11 mouse cellular contexts compared by ENCODE assay signal in the genomic region with DNA sequence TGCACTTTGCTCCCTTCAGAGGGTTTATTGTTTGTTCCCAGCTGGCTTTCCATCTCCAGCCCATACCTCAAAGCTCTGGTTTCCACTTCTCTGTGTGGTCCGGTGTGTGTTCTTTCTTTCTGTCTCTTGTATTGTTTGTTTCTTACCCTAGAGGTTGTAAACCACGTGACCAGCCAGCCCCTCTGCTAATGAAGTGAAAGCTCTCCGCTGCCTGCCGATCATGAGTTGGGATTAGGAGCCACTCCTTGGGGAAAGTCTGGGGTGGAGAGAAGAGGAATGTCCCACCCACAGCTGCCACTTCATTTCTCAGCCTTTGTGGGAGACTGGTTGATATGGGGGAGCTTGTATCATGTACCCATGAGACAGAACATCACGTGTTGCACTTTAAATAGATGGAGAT. TPM values are rescaled to one million over a fixed set of nuclear protein-coding genes. Genes with fewer than 3 reads are reported as not detected.
DNase-seq lines count a peak whose midpoint lies in the region; ATAC-seq and TF ChIP-seq lines count a peak whose summit lies in the region.
"Had no signal": no experiment of that assay in that cellular context is flagged by ENCODE, and none has a peak within 500 bp of the region (broad histone marks: within the 10 kb centered on the region; RNA-seq: fewer than 3 reads in every experiment).

No protein-coding gene starts in this region.

- no peak for TF ChIP-seq CTCF in spleen, adult 2 months (IDR thresholded peaks at IDR 0.05; ENCODE audit: extremely low read depth, insufficient read depth, insufficient read length, insufficient replicate concordance)

- H3K4me1 ChIP-seq in forebrain, embryonic 12.5 days: peaks cover 40% of the 10 kb centered on the region
- H3K4me1 ChIP-seq in forebrain, embryonic 15.5 days: peaks cover 27% of the 10 kb centered on the region
- H3K4me1 ChIP-seq in spleen, adult 2 months (ENCODE audit: control insufficient read depth, insufficient read depth, insufficient read length): peaks cover 24% of the 10 kb centered on the region; the same call in 1 of the 2 replicates
- H3K4me1 ChIP-seq in liver, embryonic 12.5 days: peaks cover 46% of the 10 kb centered on the region

- H3K27me3 ChIP-seq in forebrain, embryonic 12.5 days: peaks cover 3% of the 10 kb centered on the region; the same call in 1 of the 2 replicates
- H3K27me3 ChIP-seq in forebrain, embryonic 15.5 days: no peaks in the 10 kb centered on the region
- H3K27me3 ChIP-seq in spleen, adult 2 months (ENCODE audit: control insufficient read depth, insufficient read depth, low read length): no peaks in the 10 kb centered on the region
- no peaks in the 10 kb centered on the region for H3K27me3 ChIP-seq in liver, embryonic 12.5 days (replicated peaks)
- H3K27me3 ChIP-seq: hindbrain, embryonic 15.5 days; liver, embryonic 13.5 days had no signal

- no peak for DNase-seq in spleen, adult 2 months (ENCODE audit: low read depth in 1 of 2, low spot score in 2 of 2)
- DNase-seq in spleen, postnatal 4 days (ENCODE audit: low spot score in 2 of 2): no peak
- DNase-seq in thymus, postnatal 4 days: peak; percentile 51
- DNase-seq in frontal cortex, postnatal 36 days (ENCODE audit: low spot score in 2 of 2): no peak
- no peak for DNase-seq in layer of hippocampus, adult 11-12 months (ENCODE audit: low spot score)
- DNase-seq: liver, embryonic 13.5 days; spleen, adult 18-20 months had no signal

- whole genome bisulfite sequencing in forebrain, embryonic 12.5 days: 14% methylated on average over 5 of the region's 5 CpGs
- 9% methylated on average over 5 of the region's 5 CpGs for WGBS in forebrain, embryonic 15.5 days
- WGBS in spleen, adult 2 months: 59% methylated on average over 5 of the region's 5 CpGs
- 40% methylated on average over 5 of the region's 5 CpGs for WGBS in liver, embryonic 12.5 days (ENCODE audit: insufficient replicate concordance)

- H3K9ac ChIP-seq in forebrain, embryonic 12.5 days: no peak overlapping the region
- H3K9ac ChIP-seq in forebrain, embryonic 15.5 days (replicated peaks): no peak overlapping the region
- H3K9ac ChIP-seq in liver, embryonic 12.5 days: no peak overlapping the region
- H3K9ac ChIP-seq: hindbrain, embryonic 15.5 days; liver, embryonic 13.5 days had no signal

- no peak for TF ChIP-seq POLR2A in spleen, adult 2 months (IDR thresholded peaks at IDR 0.05; ENCODE audit: low read depth, low read length)

- no peak for ATAC-seq in forebrain, embryonic 12.5 days (ENCODE audit: low FRiP score)
- no peak for ATAC-seq in forebrain, embryonic 15.5 days (replicated peaks)
- ATAC-seq in liver, embryonic 12.5 days: no peak

- no peaks in the 10 kb centered on the region for H3K9me3 ChIP-seq in forebrain, embryonic 12.5 days
- H3K9me3 ChIP-seq in forebrain, embryonic 15.5 days: no peaks in the 10 kb centered on the region
- H3K9me3 ChIP-seq in liver, embryonic 12.5 days (replicated peaks): no peaks in the 10 kb centered on the region
- H3K9me3 ChIP-seq: hindbrain, embryonic 15.5 days; liver, embryonic 13.5 days had no signal

- no peak overlapping the region for H3K4me3 ChIP-seq in forebrain, embryonic 12.5 days (replicated peaks)
- no peak overlapping the region for H3K4me3 ChIP-seq in forebrain, embryonic 15.5 days
- H3K4me3 ChIP-seq in spleen, adult 2 months (ENCODE audit: extremely low read depth, insufficient read depth, insufficient read length): no peak overlapping the region
- no peak overlapping the region for H3K4me3 ChIP-seq in liver, embryonic 12.5 days
- H3K4me3 ChIP-seq: hindbrain, embryonic 15.5 days; liver, embryonic 13.5 days had no signal

- H3K4me2 ChIP-seq in forebrain, embryonic 12.5 days: peak overlapping the region; percentile 13
- no peak overlapping the region for H3K4me2 ChIP-seq in forebrain, embryonic 15.5 days (replicated peaks)
- peak overlapping the region; percentile 1; the same call in 1 of the 2 replicates for H3K4me2 ChIP-seq in liver, embryonic 12.5 days
- H3K4me2 ChIP-seq: hindbrain, embryonic 15.5 days; liver, embryonic 13.5 days had no signal

- H3K36me3 ChIP-seq in forebrain, embryonic 12.5 days (replicated peaks): peaks cover 9% of the 10 kb centered on the region
- H3K36me3 ChIP-seq in forebrain, embryonic 15.5 days: 0 out of 2 replicates have a peak, but pooled peaks cover 2% of the 10 kb centered on the region
- no peaks in the 10 kb centered on the region for H3K36me3 ChIP-seq in spleen, adult 2 months (ENCODE audit: control insufficient read depth, insufficient read depth, low read length)
- no peaks in the 10 kb centered on the region for H3K36me3 ChIP-seq in liver, embryonic 12.5 days
- H3K36me3 ChIP-seq: hindbrain, embryonic 15.5 days; liver, embryonic 13.5 days had no signal

- 0 out of 2 replicates have a peak overlapping the region, but pooled peaks have one; percentile 25 for H3K27ac ChIP-seq in forebrain, embryonic 12.5 days
- H3K27ac ChIP-seq in forebrain, embryonic 15.5 days (replicated peaks): no peak overlapping the region
- peak overlapping the region; percentile 96 for H3K27ac ChIP-seq in spleen, adult 2 months (ENCODE audit: insufficient read depth, low read length)
- H3K27ac ChIP-seq in liver, embryonic 12.5 days: no peak overlapping the region
- H3K27ac ChIP-seq: hindbrain, embryonic 15.5 days had no signal

RNA-seq across cellular contexts. Expression of a gene that starts 57.7 kb away (rescaled TPM):
- polyA plus RNA-seq in forebrain, embryonic 12.5 days (2016; fragmentation: Nextera tagmentation; extraction: Ambion mirVana): 26.9 and 30.5 TPM in 2 replicates
- 22.0 and 22.9 TPM in 2 replicates for polyA plus RNA-seq in forebrain, embryonic 15.5 days (2015; fragmentation: Nextera tagmentation; extraction: Ambion mirVana)
- polyA plus RNA-seq in spleen, adult 2 months (2012; rRNA removed): 14.1 and 14.5 TPM in 2 replicates
- polyA plus RNA-seq in liver, embryonic 12.5 days (2016; fragmentation: Nextera tagmentation; extraction: Ambion mirVana): 70.0 and 70.5 TPM in 2 replicates

Comparison
In these comparisons a context has a peak if more than half of its experiments do, and no peak if none do; other contexts are left out.
1. H3K27ac ChIP-seq: peak in forebrain, embryonic 12.5 days (single experiment) and spleen, adult 2 months (single experiment); none in forebrain, embryonic 15.5 days (single experiment) and liver, embryonic 12.5 days (single experiment).